Mouse (Mus musculus): ENCODE data around the gene Chst15.

DNA sequence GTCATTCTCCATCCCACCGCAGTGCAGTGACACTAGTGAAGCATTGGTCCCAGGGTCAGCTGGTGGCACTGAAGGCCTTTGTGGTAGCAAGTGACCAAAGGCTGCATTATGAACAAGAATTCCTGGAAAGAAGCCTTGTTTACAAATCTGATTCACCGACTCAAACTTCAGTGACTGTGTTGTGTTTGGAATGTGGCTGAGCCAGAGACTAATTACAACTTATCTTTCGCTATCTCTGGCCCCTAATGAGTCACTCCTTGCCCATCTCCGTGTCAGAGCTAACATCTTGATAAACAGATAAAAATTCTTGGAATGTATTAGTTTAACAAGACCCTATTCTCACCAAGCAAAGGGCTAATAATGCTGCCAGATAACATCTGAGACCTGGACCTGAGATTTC, 27.6 kb upstream of the Chst15 start:
- TF ChIP-seq CTCF (conservative IDR thresholded peaks at IDR 0.05; ENCODE audit: insufficient read depth, insufficient read length, low read depth, low read length) (no peak), POLR2A (IDR thresholded peaks at IDR 0.05; ENCODE audit: low read depth, low read length) (no peak)

Data from kidney, adult 2 months (tissue).